Mouse (Mus musculus) thymus, adult 2 months (tissue): Measurements from ENCODE around the gene Nkiras2. TPM values are rescaled to one million over a fixed set of nuclear protein-coding genes. Genes with fewer than 3 reads are reported as not detected.

ENCODE experiments used
- DNase-seq: peaks from one replicate; pipeline ENCODE4 v3.0.0; 2021
- H3K27ac ChIP-seq: fragments of 200-500 bp; 2 replicates; pipeline ENCODE4 v1.5.1; 2012; ENCODE audit warnings: low read length, control low read depth; ENCODE audit not compliant: control insufficient read depth, insufficient read depth
- H3K27me3 ChIP-seq: fragments of 200-500 bp; 2 replicates; pipeline ENCODE4 v1.6.1; 2012; ENCODE audit warnings: mild to moderate bottlenecking, low read length, moderate library complexity, mixed read lengths; ENCODE audit not compliant: control insufficient read depth, insufficient read depth
- H3K36me3 ChIP-seq: fragments of 200-500 bp; 2 replicates; pipeline ENCODE4 v1.6.1; 2012; ENCODE audit warnings: mild to moderate bottlenecking, low read length, moderate library complexity; ENCODE audit not compliant: control insufficient read depth, insufficient read depth
- H3K4me1 ChIP-seq: fragments of 200-500 bp; replicated peaks from 2 replicates; pipeline ENCODE4 v1.6.1; 2012; ENCODE audit warnings: low read length; ENCODE audit not compliant: control insufficient read depth, insufficient read depth
- H3K4me3 ChIP-seq: fragments of 200-500 bp; 2 replicates; pipeline ENCODE4 v1.5.1; 2012; ENCODE audit warnings: mild to moderate bottlenecking, low read length, control low read depth, moderate library complexity; ENCODE audit not compliant: control insufficient read depth, insufficient read depth
- CTCF ChIP-seq: fragments of 200-500 bp; IDR thresholded peaks from 2 replicates; pipeline ENCODE4 v1.5.1; 2012; ENCODE audit warnings: mild to moderate bottlenecking, control low read depth, low read length, moderate library complexity, borderline replicate concordance; ENCODE audit not compliant: control insufficient read depth, poor library complexity, insufficient read depth; ENCODE audit errors: extremely low read depth
- POLR2A ChIP-seq: fragments of 200-500 bp; IDR thresholded peaks from 2 replicates; pipeline ENCODE4 v1.6.1; 2012; ENCODE audit warnings: mild to moderate bottlenecking, low read length, control low read depth, moderate library complexity; ENCODE audit not compliant: control insufficient read depth, poor library complexity, insufficient read depth; ENCODE audit errors: extremely low read depth
- WGBS: fragments of 180-500 bp; shearing (Covaris S2); methylation state at CpG from one replicate; pipeline ENCODE4 v1.1.7; 2018; 5-methylcytosine and 5-hydroxymethylcytosine counted together
- polyA plus RNA-seq: library from polyadenylated mRNA; depleted of rRNA; stranded (reverse); fragments of >200 nt; gene quantifications from 2 replicates; pipeline ENCODE4 v1.2.3, GENCODE M21; 2012

Gene Nkiras2
- polyA plus RNA-seq, 1 experiment = 68.4 TPM

DNA sequence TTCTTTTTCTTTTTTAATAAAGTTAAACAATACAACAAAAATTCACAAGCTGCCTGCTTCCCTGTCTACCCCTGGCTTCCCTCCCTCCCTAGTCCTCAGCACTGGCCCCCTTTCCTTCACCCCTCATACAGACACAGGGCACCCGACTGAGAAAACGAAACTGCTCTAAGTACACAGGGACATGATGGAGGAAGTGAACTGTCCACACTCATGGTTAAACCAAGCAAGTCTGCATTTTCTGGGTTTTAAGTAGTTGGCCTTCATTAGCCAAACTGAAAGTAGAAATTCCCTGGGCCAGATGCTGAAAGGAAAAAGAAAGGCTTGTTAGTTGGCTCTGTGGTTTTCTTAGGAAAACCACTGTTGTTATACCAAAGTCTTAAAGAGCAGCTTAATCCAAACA, 36.2 kb upstream of the Nkiras2 start:
- Histone ChIP-seq H3K4me1 (peaks cover 74% of the 10 kb centered on the region), H3K4me3 (peak overlapping the region; percentile 9; the same call in 1 of the 2 replicates), H3K36me3 (peaks cover 58% of the 10 kb centered on the region), H3K27me3 (no peaks in the 10 kb centered on the region), H3K27ac (peak overlapping the region; percentile 94)
- 4% methylated on average over 2 of the region's 2 CpGs for WGBS
- TF ChIP-seq CTCF (no peak), POLR2A (no peak)
- DNase-seq = no peak

DNA sequence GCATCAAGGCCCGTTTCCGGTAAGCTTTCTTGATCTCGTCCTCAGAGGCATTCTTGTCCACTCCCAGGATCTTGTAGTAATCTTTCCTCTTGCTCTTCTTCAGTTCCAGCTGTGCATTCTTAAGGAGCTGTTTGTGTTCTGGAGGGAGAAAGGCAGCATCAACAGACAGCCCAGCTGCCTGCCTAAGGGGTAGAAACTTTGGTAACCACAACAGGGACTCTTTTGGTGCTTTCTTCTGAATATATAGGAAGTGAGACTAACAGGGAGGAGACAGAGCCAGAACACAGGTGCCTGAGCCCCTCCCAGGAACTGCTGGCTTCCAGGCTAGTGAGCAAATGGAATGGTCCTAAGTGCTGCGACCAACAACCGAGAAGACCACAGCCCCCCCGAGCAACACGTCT, 34.5 kb upstream of the Nkiras2 start:
- Histone ChIP-seq H3K4me3 (peak overlapping the region; percentile 9), H3K4me1 (peaks cover 61% of the 10 kb centered on the region), H3K27me3 (no peaks in the 10 kb centered on the region), H3K27ac (peak overlapping the region; percentile 94), H3K36me3 (peaks cover 62% of the 10 kb centered on the region)
- TF ChIP-seq CTCF (no peak), POLR2A (no peak)
- peak; percentile 48 for DNase-seq
- 9% methylated on average over 7 of the region's 7 CpGs for WGBS

DNA sequence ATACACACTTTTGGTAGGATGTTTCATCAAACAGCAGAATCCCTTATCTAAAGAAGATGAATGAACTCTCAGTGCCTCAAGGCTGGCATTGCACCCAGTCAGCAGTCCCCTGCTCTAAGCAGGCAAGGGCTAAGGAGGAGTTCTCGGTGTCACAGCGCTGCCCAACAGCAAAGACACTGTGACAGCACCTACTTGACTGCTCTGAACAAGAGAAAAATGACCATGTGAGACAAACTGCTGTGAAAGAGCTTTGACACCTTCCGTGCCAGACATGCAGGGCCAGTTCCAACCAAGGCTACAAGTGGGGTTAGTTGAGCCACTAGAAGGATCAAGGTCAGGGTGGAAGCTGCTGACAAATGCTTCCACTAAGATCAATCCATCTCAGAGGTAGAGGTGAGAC, 33.9 kb upstream of the Nkiras2 start:
- TF ChIP-seq POLR2A (no peak), CTCF (no peak)
- peaks cover 56% of the 10 kb centered on the region for H3K4me1 ChIP-seq
- H3K27ac ChIP-seq = peak overlapping the region; percentile 94
- no peaks in the 10 kb centered on the region for H3K27me3 ChIP-seq
- H3K4me3 ChIP-seq = no peak overlapping the region
- no peak for DNase-seq
- H3K36me3 ChIP-seq = peaks cover 68% of the 10 kb centered on the region
- 85% methylated on average over 3 of the region's 3 CpGs for WGBS

DNA sequence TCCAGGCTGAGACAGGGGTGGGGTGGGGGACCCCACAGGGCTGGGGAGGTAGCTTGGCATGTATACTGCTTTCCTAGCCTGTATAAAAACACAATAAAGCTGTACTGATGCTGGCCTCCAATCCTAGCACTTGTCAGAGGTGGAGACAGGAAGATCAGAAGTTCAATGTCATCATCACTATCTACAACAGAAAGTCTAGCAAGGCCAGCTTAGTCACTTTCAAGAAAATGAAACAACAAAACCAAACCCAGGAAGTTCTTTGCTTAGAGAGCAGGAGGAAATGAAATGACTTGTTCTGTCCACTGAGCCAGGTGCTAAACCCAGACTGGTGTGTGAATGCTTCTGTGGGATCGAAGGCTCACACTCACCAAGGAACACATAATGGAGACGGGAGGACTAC, 30.6 kb upstream of the Nkiras2 start:
- H3K4me1 ChIP-seq = peaks cover 29% of the 10 kb centered on the region
- peak overlapping the region; percentile 60; the same call in 1 of the 2 replicates for H3K27ac ChIP-seq
- TF ChIP-seq CTCF = no peak
- no peak for TF ChIP-seq POLR2A
- 21% methylated on average over 2 of the region's 2 CpGs for WGBS
- no peaks in the 10 kb centered on the region for H3K27me3 ChIP-seq
- peaks cover 82% of the 10 kb centered on the region for H3K36me3 ChIP-seq
- no peak overlapping the region for H3K4me3 ChIP-seq
- no peak for DNase-seq

DNA sequence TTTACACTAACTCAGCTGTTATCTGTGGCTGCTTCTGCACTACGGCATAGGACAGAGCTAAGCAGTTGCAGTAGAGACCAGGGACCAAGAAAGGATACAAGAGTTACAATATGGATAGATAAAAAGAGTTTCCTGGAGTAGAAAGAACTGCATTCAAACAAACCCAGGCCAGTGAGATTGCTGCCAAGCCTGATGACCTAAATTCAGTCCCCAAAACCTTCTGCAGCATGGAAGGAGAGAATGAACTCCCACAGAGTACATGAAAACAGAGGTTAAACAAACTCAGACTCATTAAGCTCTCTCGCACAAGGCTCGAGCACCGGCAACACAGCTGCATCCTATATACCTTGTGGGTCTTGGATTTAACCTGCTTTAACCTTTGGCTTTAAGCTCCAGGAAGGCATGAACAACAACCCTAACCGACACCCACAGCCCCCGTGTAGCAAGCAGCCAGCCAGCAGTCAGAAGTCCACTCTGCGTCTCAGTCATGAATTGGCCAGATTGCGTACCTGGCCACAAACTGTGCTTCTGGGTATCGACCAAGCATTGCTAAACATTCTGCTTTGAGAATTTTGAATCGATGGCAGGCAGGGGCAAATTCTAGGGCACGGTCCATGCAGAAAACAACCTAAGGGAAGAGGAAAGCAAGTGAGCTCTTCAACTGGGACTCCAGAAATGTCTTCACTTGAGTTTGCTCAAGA, 26.5 kb upstream of the Nkiras2 start:
- Histone ChIP-seq H3K27ac (no peak overlapping the region), H3K4me3 (no peak overlapping the region), H3K4me1 (peaks cover 4% of the 10 kb centered on the region), H3K36me3 (peaks cover 85% of the 10 kb centered on the region), H3K27me3 (no peaks in the 10 kb centered on the region)
- DNase-seq = no peak
- no peak for TF ChIP-seq POLR2A
- no peak for TF ChIP-seq CTCF
- 98% methylated on average over 11 of the region's 11 CpGs for WGBS

DNA sequence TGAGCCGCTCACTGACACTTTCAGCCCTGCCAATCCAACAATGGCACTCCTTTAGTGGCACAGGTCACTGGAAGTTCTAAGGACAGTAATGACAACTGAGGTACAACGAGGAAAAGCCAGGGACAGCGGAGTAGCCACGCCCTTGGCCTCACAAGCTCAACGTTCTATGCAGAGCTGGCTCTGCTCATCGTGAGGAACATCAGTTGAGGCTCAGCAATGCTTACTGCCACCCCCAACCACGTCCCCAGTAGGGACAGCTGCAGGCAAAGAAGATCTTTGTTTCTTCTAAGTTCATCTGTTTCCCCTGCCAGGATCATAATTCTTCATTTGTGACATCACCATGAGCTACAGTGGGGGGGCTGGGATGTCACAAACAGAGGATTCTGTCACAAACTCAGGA, 24.4 kb upstream of the Nkiras2 start:
- peaks cover 88% of the 10 kb centered on the region for H3K36me3 ChIP-seq
- H3K4me1 ChIP-seq = no peaks in the 10 kb centered on the region
- WGBS = 97% methylated on average over 7 of the region's 7 CpGs
- no peaks in the 10 kb centered on the region for H3K27me3 ChIP-seq
- H3K4me3 ChIP-seq = no peak overlapping the region
- no peak overlapping the region for H3K27ac ChIP-seq
- no peak for DNase-seq
- TF ChIP-seq POLR2A = no peak
- no peak for TF ChIP-seq CTCF

DNA sequence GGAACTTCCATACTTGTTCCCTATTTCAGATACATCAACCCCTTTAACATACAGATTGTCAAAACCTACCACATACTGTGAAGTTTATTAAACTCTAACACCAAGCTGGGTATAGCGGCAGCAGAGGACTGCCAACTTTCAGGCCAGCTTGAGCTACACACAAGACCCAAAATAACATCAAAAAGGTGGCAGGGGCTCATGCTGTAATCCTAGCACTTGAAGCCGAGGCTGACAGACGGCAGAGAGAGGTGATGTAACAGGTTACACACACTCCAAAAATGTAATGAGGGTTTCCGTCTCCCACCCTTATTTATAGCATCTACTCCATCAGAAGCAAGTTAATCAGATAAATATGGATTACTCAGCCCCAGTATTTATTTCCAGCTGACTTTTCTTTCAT, 23.5 kb upstream of the Nkiras2 start:
- Histone ChIP-seq H3K36me3 (peaks cover 88% of the 10 kb centered on the region), H3K4me3 (no peak overlapping the region), H3K27ac (no peak overlapping the region), H3K27me3 (no peaks in the 10 kb centered on the region), H3K4me1 (no peaks in the 10 kb centered on the region)
- 95% methylated on average over 4 of the region's 4 CpGs for WGBS
- DNase-seq = no peak
- TF ChIP-seq POLR2A (no peak), CTCF (no peak)
